Mouse (Mus musculus): ENCODE results near the gene Nup107.

Nup107 gene

GRCm38 (mm10) chr10:117803870-117804850, 11.7 kb upstream of the Nup107 start:
- DNase-seq (ENCODE audit: low read depth, low spot score): peak; percentile 66

- DNase-seq (ENCODE audit: low read depth, low spot score): no peak
Observed at GRCm38 (mm10) chr10:117801886-117802285, 9.4 kb upstream of the Nup107 start.

GRCm38 (mm10) chr10:117799806-117800205, 7.3 kb upstream of the Nup107 start:
- DNase-seq (ENCODE audit: low read depth, low spot score): no peak

GRCm38 (mm10) chr10:117798436-117799035, 6.0 kb upstream of the Nup107 start:
- DNase-seq (ENCODE audit: low read depth, low spot score): no peak

GRCm38 (mm10) chr10:117797684-117798083, 5.2 kb upstream of the Nup107 start:
- DNase-seq (ENCODE audit: low read depth, low spot score): peak; percentile 79

- peak; percentile 58 for DNase-seq (ENCODE audit: low read depth, low spot score)
Observed at GRCm38 (mm10) chr10:117797106-117797505, 4.6 kb upstream of the Nup107 start.

- DNase-seq (ENCODE audit: low read depth, low spot score): peak; percentile 84
Observed at GRCm38 (mm10) chr10:117796181-117796580, 3.7 kb upstream of the Nup107 start.

GRCm38 (mm10) chr10:117795206-117795605, 2.7 kb upstream of the Nup107 start:
- DNase-seq (ENCODE audit: low read depth, low spot score): peak; percentile 21

- peak; percentile 70 for DNase-seq (ENCODE audit: low read depth, low spot score)
Observed at GRCm38 (mm10) chr10:117793436-117794030, 1.0 kb upstream of the Nup107 start.

GRCm38 (mm10) chr10:117791171-117791470, 1.4 kb downstream of the Nup107 start:
- DNase-seq (ENCODE audit: low read depth, low spot score): no peak

GRCm38 (mm10) chr10:117790421-117791170, 1.9 kb downstream of the Nup107 start:
- DNase-seq (ENCODE audit: low read depth, low spot score): no peak

GRCm38 (mm10) chr10:117790011-117790410, 2.5 kb downstream of the Nup107 start:
- DNase-seq (ENCODE audit: low read depth, low spot score): no peak

- no peak for DNase-seq (ENCODE audit: low read depth, low spot score)
Observed at GRCm38 (mm10) chr10:117784646-117785045, 7.9 kb downstream of the Nup107 start.

GRCm38 (mm10) chr10:117783786-117784420, 8.6 kb downstream of the Nup107 start:
- no peak for DNase-seq (ENCODE audit: low read depth, low spot score)

- DNase-seq (ENCODE audit: low read depth, low spot score): peak; percentile 21
Observed at GRCm38 (mm10) chr10:117782491-117783260, 9.8 kb downstream of the Nup107 start.

GRCm38 (mm10) chr10:117782056-117782455, 10.4 kb downstream of the Nup107 start:
- no peak for DNase-seq (ENCODE audit: low read depth, low spot score)

- no peak for DNase-seq (ENCODE audit: low read depth, low spot score)
Observed at GRCm38 (mm10) chr10:117781021-117781725, 11.3 kb downstream of the Nup107 start.

- DNase-seq (ENCODE audit: low read depth, low spot score): no peak
Observed at GRCm38 (mm10) chr10:117780306-117780911, 12.1 kb downstream of the Nup107 start.

GRCm38 (mm10) chr10:117779581-117780305, 12.8 kb downstream of the Nup107 start:
- no peak for DNase-seq (ENCODE audit: low read depth, low spot score)

All from ZHBTc4 (cell line).